ENCODE assay signal across 10 mouse cellular contexts in genomic region chr4:134919733-134920540, GRCm38 (mm10). TPM values are rescaled to one million over a fixed set of nuclear protein-coding genes. Genes with fewer than 3 reads are reported as not detected.
DNase-seq lines count a peak whose midpoint lies in the region; ATAC-seq and TF ChIP-seq lines count a peak whose summit lies in the region.
"Had no signal": no experiment of that assay in that cellular context is flagged by ENCODE, and none has a peak within 500 bp of the region (broad histone marks: within the 10 kb centered on the region; RNA-seq: fewer than 3 reads in every experiment).

No protein-coding gene starts in this region.

- dilution Hi-C loops in CH12.LX (cut with MboI; ENCODE audit: extremely low pct_ligation_motif_present, extremely low pct_unique_long_range_greater_than_20kb, low sequenced_read_pairs) = no loop called here

- H3K79me2 ChIP-seq in CH12.LX (replicated peaks; ENCODE audit: control insufficient read depth, extremely low read depth, insufficient read depth, poor library complexity, severe bottlenecking) = peaks cover 14% of the 10 kb centered on the region

- in situ Hi-C loops in CH12.LX (cut with MboI; ENCODE audit: low pct_ligation_motif_present, low pct_unique_long_range_greater_than_20kb, low sequenced_read_pairs) = no loop called here

- peak; percentile 31 to 74 for DNase-seq in heart, adult 18-20 months
- no peak for DNase-seq in heart, postnatal 14 days
- peak; percentile 75 for DNase-seq in CH12.LX (ENCODE audit: extremely low read depth)
- DNase-seq in naive thymus-derived CD4-positive, alpha-beta T cell, adult 2 months (ENCODE audit: low read depth) = peak; percentile 71
- no peak for DNase-seq in embryo, embryonic 9.5 days (ENCODE audit: extremely low spot score)
- no peak for DNase-seq in layer of hippocampus, adult 8-10 months (ENCODE audit: low spot score in 2 of 2)
- no peak for DNase-seq in kidney, postnatal 36 days

- H3K4me1 ChIP-seq in CH12.LX (ENCODE audit: control insufficient read depth in 1 of 2, insufficient read depth in 2 of 2) = peaks cover 9 to 58% of the 10 kb centered on the region in 2 experiments

- TF ChIP-seq RAD21 in CH12.LX (IDR thresholded peaks at IDR 0.05; ENCODE audit: low read depth, low read length) = no peak

- TF ChIP-seq POLR2A in CH12.LX (IDR thresholded peaks at IDR 0.05; ENCODE audit: low read depth, low read length) = peak; percentile 35; the same call in 1 of the 2 replicates

- H3K9ac ChIP-seq in CH12.LX (ENCODE audit: insufficient read depth, low read depth) = 0 out of 2 replicates have a peak overlapping the region, but pooled peaks have one; percentile 32
- H3K9ac ChIP-seq: heart, embryonic 13.5 days had no signal

- no peak for TF ChIP-seq EP300 in CH12.LX (IDR thresholded peaks at IDR 0.05; ENCODE audit: low read length)

- intact Hi-C loops in heart, postnatal 14 days (cut with DNase I) = no loop called here

- TF ChIP-seq CTCF in CH12.LX (conservative IDR thresholded peaks at IDR 0.05 in 1 of 2, IDR thresholded peaks at IDR 0.05 in 1 of 2; ENCODE audit: low read depth in 2 of 2, low read length in 2 of 2) = no peak

- peak; percentile 37 to 46 for ATAC-seq in hematopoietic stem cell, adult 5-6 weeks (replicated peaks in 1 of 2; ENCODE audit: insufficient read depth in 1 of 2, low FRiP score in 2 of 2, low TSS enrichment in 1 of 2, low read depth in 1 of 2, poor library complexity in 2 of 2, severe bottlenecking in 2 of 2)

- peak overlapping the region; percentile 39; the same call in 1 of the 2 replicates for H3K27ac ChIP-seq in CH12.LX (ENCODE audit: insufficient read depth, low read depth)
- H3K27ac ChIP-seq: heart, embryonic 13.5 days had no signal

- peaks cover 5 to 11% of the 10 kb centered on the region in 2 experiments for H3K36me3 ChIP-seq in CH12.LX (replicated peaks in 1 of 2; ENCODE audit: control insufficient read depth in 1 of 2, insufficient read depth in 1 of 2, low read length in 1 of 2)

- H3K9me3 ChIP-seq in CH12.LX (replicated peaks; ENCODE audit: low read length) = no peaks in the 10 kb centered on the region
- H3K9me3 ChIP-seq: heart, embryonic 13.5 days had no signal

- H3K4me3 ChIP-seq in CH12.LX (replicated peaks in 1 of 3; ENCODE audit: low read depth in 2 of 3, low read length in 2 of 3, poor library complexity in 1 of 3) = no peak overlapping the region
- H3K4me3 ChIP-seq: heart, embryonic 13.5 days had no signal

- no peaks in the 10 kb centered on the region for H3K27me3 ChIP-seq in CH12.LX (replicated peaks)
- H3K27me3 ChIP-seq: heart, embryonic 13.5 days had no signal

- H3K4me2 ChIP-seq in CH12.LX (ENCODE audit: insufficient read depth, low read depth, poor library complexity, severe bottlenecking) = peak overlapping the region; percentile 68
- H3K4me2 ChIP-seq: heart, embryonic 13.5 days had no signal

TF ChIP-seq in CH12.LX, 34 proteins besides CTCF, POLR2A, EP300 and RAD21:
- TF ChIP-seq MEF2A (IDR thresholded peaks at IDR 0.05; ENCODE audit: borderline replicate concordance, low read depth, low read length) (no peak), NELFE (IDR thresholded peaks at IDR 0.05; ENCODE audit: low read depth, low read length) (0 out of 2 replicates have a peak, but pooled peaks have one; percentile 15), ELF1 (IDR thresholded peaks at IDR 0.05; ENCODE audit: low read depth, low read length) (no peak), BHLHE40 (IDR thresholded peaks at IDR 0.05; ENCODE audit: low read depth, low read length) (0 out of 2 replicates have a peak, but pooled peaks have one; percentile 39)

RNA-seq across cellular contexts. Expression of gene Rsrp1, which starts 3.5 kb away (rescaled TPM):
- total RNA-seq in heart, adult 18-20 months (2021) = 100 to 1,000 TPM; 177 to 237 TPM
- 100 to 1,000 TPM; 226 to 260 TPM for total RNA-seq in heart, postnatal 14 days (2021)
- total RNA-seq in CH12.LX (2012; rRNA removed) (61.3 and 71.9 TPM in 2 replicates), CH12.LX (2014; rRNA removed) (51.2 and 62.7 TPM in 2 replicates)
- polyA plus RNA-seq in CH12.LX (2012; ENCODE audit: insufficient read length, low read depth) = 69.4 and 86.8 TPM in 2 replicates
- total RNA-seq in hematopoietic stem cell, adult 5-6 weeks (2017) = 121 and 246 TPM in 2 replicates
- 100 to 1,000 TPM; 246 to 317 (median 274) TPM for total RNA-seq in layer of hippocampus, adult 8-10 months (2022)

RNA-seq across cellular contexts. Expression of gene Tmem50a, which starts 5.1 kb away (rescaled TPM):
- total RNA-seq in heart, adult 18-20 months (2021) = 10 to 100 TPM; 61.9 to 65.3 TPM
- total RNA-seq in heart, postnatal 14 days (2021) = 10 to 100 TPM; 74.2 to 75.7 TPM
- 84.8 and 95.8 TPM in 2 replicates for total RNA-seq in CH12.LX (2012; rRNA removed)
- 131 and 132 TPM in 2 replicates for total RNA-seq in CH12.LX (2014; rRNA removed)
- polyA plus RNA-seq in CH12.LX (2012; ENCODE audit: insufficient read length, low read depth) = 114 and 133 TPM in 2 replicates
- total RNA-seq in hematopoietic stem cell, adult 5-6 weeks (2017) = 226 and 246 TPM in 2 replicates
- total RNA-seq in layer of hippocampus, adult 8-10 months (2022) = 100 to 1,000 TPM; 113 to 123 (median 116) TPM

RNA-seq across cellular contexts. Expression of gene Syf2, which starts 10.8 kb away (rescaled TPM):
- 10 to 100 TPM; 52.5 to 56.9 TPM for total RNA-seq in heart, adult 18-20 months (2021)
- total RNA-seq in heart, postnatal 14 days (2021) = 10 to 100 TPM; 45.1 to 48.7 TPM
- total RNA-seq in CH12.LX (2012; rRNA removed) (59.2 and 63.5 TPM in 2 replicates), CH12.LX (2014; rRNA removed) (77.1 and 93.8 TPM in 2 replicates)
- polyA plus RNA-seq in CH12.LX (2012; ENCODE audit: insufficient read length, low read depth) = 76.1 and 89.0 TPM in 2 replicates
- total RNA-seq in hematopoietic stem cell, adult 5-6 weeks (2017) = 251 and 314 TPM in 2 replicates
- total RNA-seq in layer of hippocampus, adult 8-10 months (2022) = 10 to 100 TPM; 45.5 to 65.0 (median 51.9) TPM

RNA-seq across cellular contexts. Expression of gene Rhd, which starts 55.6 kb away (rescaled TPM):
- total RNA-seq in heart, adult 18-20 months (2021) = 1 to 10 TPM; 6.9 TPM
- 1 to 10 TPM; 2.5 TPM for total RNA-seq in heart, postnatal 14 days (2021)
- total RNA-seq in CH12.LX (2012; rRNA removed) (0.92 and 1.1 TPM in 2 replicates), CH12.LX (2014; rRNA removed) (0.82 and 1.3 TPM in 2 replicates)
- 0.79 and 1.1 TPM in 2 replicates for polyA plus RNA-seq in CH12.LX (2012; ENCODE audit: insufficient read length, low read depth)
- total RNA-seq in hematopoietic stem cell, adult 5-6 weeks (2017) = 5.5 and 34.6 TPM in 2 replicates
- total RNA-seq in layer of hippocampus, adult 8-10 months (2022) = not detected
- polyA plus RNA-seq: large intestine, adult 2 months had no signal

Comparison
In these comparisons a context has a peak if more than half of its experiments do, and no peak if none do; other contexts are left out.
1. DNase-seq: peak in heart, adult 18-20 months (2 of 2), CH12.LX (single experiment) and naive thymus-derived CD4-positive, alpha-beta T cell, adult 2 months (single experiment); none in heart, postnatal 14 days (0 of 2), embryo, embryonic 9.5 days (single experiment), layer of hippocampus, adult 8-10 months (0 of 2) and kidney, postnatal 36 days (0 of 2).